Mouse (Mus musculus) brain, adult 2 months (tissue): ENCODE data around the gene Clcn1.

ENCODE experiments used
- DNase-seq: peaks from one replicate; pipeline ENCODE4 v3.0.0; 2011; ENCODE audit warnings: low read depth, low spot score

The Clcn1 gene

GRCm38 (mm10) chr6:42350021-42350967 is 63.8 kb downstream of the Clcn1 start:
- peak; percentile 77 for DNase-seq

- DNase-seq = no peak
These were observed 64.7 kb downstream of the Clcn1 start for GRCm38 (mm10) chr6:42350968-42351775.

- no peak for DNase-seq
These were observed 65.4 kb downstream of the Clcn1 start for GRCm38 (mm10) chr6:42351776-42352485.

GRCm38 (mm10) chr6:42352486-42352846 is 66.0 kb downstream of the Clcn1 start:
- no peak for DNase-seq

- peak; percentile 49 for DNase-seq
These were observed 66.7 kb downstream of the Clcn1 start for GRCm38 (mm10) chr6:42353180-42353579.

- peak; percentile 80 for DNase-seq
These were observed 67.9 kb downstream of the Clcn1 start for GRCm38 (mm10) chr6:42354076-42355019.

- no peak for DNase-seq
These were observed 68.9 kb downstream of the Clcn1 start for GRCm38 (mm10) chr6:42355366-42355765.

GRCm38 (mm10) chr6:42355794-42356600 is 69.5 kb downstream of the Clcn1 start:
- DNase-seq = no peak

GRCm38 (mm10) chr6:42356913-42357312 is 70.4 kb downstream of the Clcn1 start:
- DNase-seq = no peak

- no peak for DNase-seq
These were observed 71.4 kb downstream of the Clcn1 start for GRCm38 (mm10) chr6:42357901-42358300.

GRCm38 (mm10) chr6:42358901-42359300 is 72.4 kb downstream of the Clcn1 start:
- no peak for DNase-seq

GRCm38 (mm10) chr6:42359364-42360147 is 73.1 kb downstream of the Clcn1 start:
- DNase-seq = no peak

GRCm38 (mm10) chr6:42360231-42360840 is 73.9 kb downstream of the Clcn1 start:
- DNase-seq = no peak

GRCm38 (mm10) chr6:42361041-42361895 is 74.8 kb downstream of the Clcn1 start:
- no peak for DNase-seq

GRCm38 (mm10) chr6:42362074-42362473 is 75.6 kb downstream of the Clcn1 start:
- DNase-seq = no peak

GRCm38 (mm10) chr6:42362497-42362896 is 76.0 kb downstream of the Clcn1 start:
- no peak for DNase-seq

- peak; percentile 68 for DNase-seq
These were observed 76.5 kb downstream of the Clcn1 start for GRCm38 (mm10) chr6:42362974-42363373.

- DNase-seq = no peak
These were observed 77.6 kb downstream of the Clcn1 start for GRCm38 (mm10) chr6:42364066-42364465.
